Mouse (Mus musculus) neural tube, embryonic 13.5 days (tissue): ENCODE measurements around the gene Fus. TPM values are rescaled to one million over a fixed set of nuclear protein-coding genes. Genes with fewer than 3 reads are reported as not detected.
A peak's percentile ranks its signal among the peaks of the same experiment; 100 is the strongest.
"Not testable (repeated sequence)": the region's sequence is repeated elsewhere in the genome, so short reads cannot be mapped to it uniquely, and the experiment has no call there.

ENCODE experiments used
- ATAC-seq: fragments of 200-750 bp; cut with Nextera tagmentation; 2 replicates; pipeline ENCODE4 v1.8.0; 2017; ENCODE audit warnings: low read depth, mild to moderate bottlenecking, moderate TSS enrichment, moderate library complexity
- H3K27ac ChIP-seq: fragments of 300-500 bp; sonication (generic); replicated peaks from 2 replicates; pipeline ENCODE4 v1.5.1; 2015; ENCODE audit warnings: moderate library complexity, mild to moderate bottlenecking, inconsistent platforms
- H3K27me3 ChIP-seq: fragments of 300-500 bp; sonication (generic); 2 replicates; pipeline ENCODE4 v1.6.1; 2015; ENCODE audit warnings: mild to moderate bottlenecking, inconsistent platforms
- H3K36me3 ChIP-seq: fragments of 300-500 bp; sonication (generic); 2 replicates; pipeline ENCODE4 v1.6.1; 2015; ENCODE audit warnings: mild to moderate bottlenecking, inconsistent platforms
- H3K4me1 ChIP-seq: fragments of 300-500 bp; sonication (generic); replicated peaks from 2 replicates; pipeline ENCODE4 v1.6.1; 2015; ENCODE audit warnings: inconsistent platforms
- H3K4me2 ChIP-seq: fragments of 300-500 bp; sonication (generic); 2 replicates; pipeline ENCODE4 v1.6.1; 2015; ENCODE audit warnings: inconsistent platforms, mild to moderate bottlenecking, moderate library complexity
- H3K4me3 ChIP-seq: fragments of 300-500 bp; sonication (generic); 2 replicates; pipeline ENCODE4 v1.5.1; 2015; ENCODE audit warnings: mild to moderate bottlenecking, inconsistent platforms
- H3K9ac ChIP-seq: fragments of 300-500 bp; sonication (generic); 2 replicates; pipeline ENCODE4 v1.6.1; 2015; ENCODE audit warnings: moderate library complexity, mild to moderate bottlenecking, inconsistent platforms
- H3K9me3 ChIP-seq: fragments of 300-500 bp; sonication (generic); 2 replicates; pipeline ENCODE4 v1.6.1; 2016; ENCODE audit warnings: inconsistent platforms
- WGBS: fragments of 180-500 bp; shearing (Covaris S2); methylation state at CpG from one replicate; pipeline ENCODE4 v1.1.7; 2015; 5-methylcytosine and 5-hydroxymethylcytosine counted together
- polyA plus RNA-seq: library from polyadenylated mRNA; unstranded; fragments of >200 nt; fragmentation: Nextera tagmentation; extraction: Ambion mirVana; gene quantifications from 2 replicates; pipeline ENCODE4 v1.2.1, GENCODE M21; 2015

The Fus gene
- polyA plus RNA-seq, 1 experiment from 2014 or later: 376 TPM

- Histone ChIP-seq H3K27ac (no peak overlapping the region), H3K27me3 (peaks cover 38% of the 10 kb centered on the region), H3K4me2 (no peak overlapping the region), H3K36me3 (peaks cover 18% of the 10 kb centered on the region), H3K9ac (no peak overlapping the region), H3K9me3 (no peaks in the 10 kb centered on the region), H3K4me3 (no peak overlapping the region), H3K4me1 (peaks cover 15% of the 10 kb centered on the region)
- 77% methylated on average over 5 of the region's 5 CpGs for WGBS
- ATAC-seq: no peak
Observed at GRCm38 (mm10) chr7:127930636-127931035, 36.6 kb upstream of the Fus start.

GRCm38 (mm10) chr7:127931351-127932135 is 35.7 kb upstream of the Fus start:
- Histone ChIP-seq H3K4me2 (no peak overlapping the region), H3K4me3 (no peak overlapping the region), H3K27me3 (peaks cover 38% of the 10 kb centered on the region), H3K4me1 (peaks cover 23% of the 10 kb centered on the region), H3K36me3 (peaks cover 9% of the 10 kb centered on the region), H3K9me3 (no peaks in the 10 kb centered on the region), H3K27ac (no peak overlapping the region), H3K9ac (no peak overlapping the region)
- no peak for ATAC-seq
- 49% methylated on average over 13 of the region's 13 CpGs for WGBS

GRCm38 (mm10) chr7:127932273-127933031 is 34.8 kb upstream of the Fus start:
- H3K4me3 ChIP-seq: no peak overlapping the region
- H3K4me2 ChIP-seq: no peak overlapping the region
- H3K9ac ChIP-seq: 0 out of 2 replicates have a peak overlapping the region, but pooled peaks have one; percentile 31
- 24% methylated on average over 13 of the region's 13 CpGs for WGBS
- H3K27me3 ChIP-seq: peaks cover 38% of the 10 kb centered on the region
- H3K36me3 ChIP-seq: no peaks in the 10 kb centered on the region
- H3K27ac ChIP-seq: no peak overlapping the region
- peaks cover 24% of the 10 kb centered on the region for H3K4me1 ChIP-seq
- ATAC-seq: no peak
- H3K9me3 ChIP-seq: no peaks in the 10 kb centered on the region

GRCm38 (mm10) chr7:127934075-127934474 is 33.2 kb upstream of the Fus start:
- H3K4me2 ChIP-seq: no peak overlapping the region
- no peak overlapping the region for H3K27ac ChIP-seq
- WGBS: 81% methylated on average over 5 of the region's 5 CpGs
- ATAC-seq: no peak
- peak overlapping the region; percentile 23; the same call in 1 of the 2 replicates for H3K9ac ChIP-seq
- no peak overlapping the region for H3K4me3 ChIP-seq
- H3K4me1 ChIP-seq: peaks cover 24% of the 10 kb centered on the region
- no peaks in the 10 kb centered on the region for H3K9me3 ChIP-seq
- H3K27me3 ChIP-seq: peaks cover 23% of the 10 kb centered on the region
- no peaks in the 10 kb centered on the region for H3K36me3 ChIP-seq

GRCm38 (mm10) chr7:127935028-127935722 is 32.1 kb upstream of the Fus start:
- 7% methylated on average over 32 of the region's 32 CpGs for WGBS
- Histone ChIP-seq H3K36me3 (no peaks in the 10 kb centered on the region), H3K9me3 (no peaks in the 10 kb centered on the region), H3K4me1 (peaks cover 18% of the 10 kb centered on the region), H3K4me2 (peak overlapping the region; percentile 88), H3K4me3 (peak overlapping the region; percentile 74), H3K9ac (peak overlapping the region; percentile 87), H3K27me3 (peaks cover 12% of the 10 kb centered on the region), H3K27ac (peak overlapping the region; percentile 82)
- ATAC-seq: peak; percentile 96

- Histone ChIP-seq H3K4me3 (peak overlapping the region; percentile 74), H3K4me2 (peak overlapping the region; percentile 88), H3K27ac (peak overlapping the region; percentile 82), H3K9me3 (no peaks in the 10 kb centered on the region), H3K36me3 (no peaks in the 10 kb centered on the region), H3K9ac (peak overlapping the region; percentile 87), H3K27me3 (peaks cover 6% of the 10 kb centered on the region), H3K4me1 (peaks cover 18% of the 10 kb centered on the region)
- 1% methylated on average over 38 of the region's 38 CpGs for WGBS
- ATAC-seq: peak; percentile 73
Observed at GRCm38 (mm10) chr7:127935748-127936159, 31.5 kb upstream of the Fus start.

GRCm38 (mm10) chr7:127936216-127936884 is 30.9 kb upstream of the Fus start:
- peak; percentile 5; the same call in 1 of the 2 replicates for ATAC-seq
- peak overlapping the region; percentile 87 for H3K9ac ChIP-seq
- H3K4me2 ChIP-seq: peak overlapping the region; percentile 88
- H3K9me3 ChIP-seq: no peaks in the 10 kb centered on the region
- H3K27me3 ChIP-seq: 0 out of 2 replicates have a peak, but pooled peaks cover 3% of the 10 kb centered on the region
- H3K27ac ChIP-seq: peak overlapping the region; percentile 82
- 59% methylated on average over 18 of the region's 18 CpGs for WGBS
- H3K4me1 ChIP-seq: peaks cover 18% of the 10 kb centered on the region
- H3K4me3 ChIP-seq: peak overlapping the region; percentile 74
- no peaks in the 10 kb centered on the region for H3K36me3 ChIP-seq

GRCm38 (mm10) chr7:127942097-127942496 is 25.2 kb upstream of the Fus start:
- not testable (repeated sequence) for H3K4me1 ChIP-seq, H3K36me3 ChIP-seq
- WGBS: 42% methylated on average over 2 of the region's 2 CpGs

GRCm38 (mm10) chr7:127944614-127945013 is 22.6 kb upstream of the Fus start:
- 0 out of 2 replicates have a peak overlapping the region, but pooled peaks have one; percentile 9 for H3K4me2 ChIP-seq
- ATAC-seq: no peak
- no peak overlapping the region for H3K9ac ChIP-seq
- H3K9me3 ChIP-seq: no peaks in the 10 kb centered on the region
- H3K36me3 ChIP-seq: no peaks in the 10 kb centered on the region
- H3K4me1 ChIP-seq: no peaks in the 10 kb centered on the region
- WGBS: 14% methylated on average over 23 of the region's 23 CpGs
- H3K4me3 ChIP-seq: no peak overlapping the region
- no peak overlapping the region for H3K27ac ChIP-seq
- peaks cover 35% of the 10 kb centered on the region for H3K27me3 ChIP-seq

More at GRCm38 (mm10) chr7:127942097-127942496, 25.2 kb upstream of the Fus start:
- H3K9ac ChIP-seq, H3K4me3 ChIP-seq, H3K4me2 ChIP-seq, H3K27ac ChIP-seq, ATAC-seq, H3K9me3 ChIP-seq: not testable (repeated sequence)
- peaks cover 35% of the 10 kb centered on the region for H3K27me3 ChIP-seq

GRCm38 (mm10) chr7:127946470-127947023 is 20.7 kb upstream of the Fus start, which contains the start of gene Prss36:
TSS of gene Prss36 (minus strand) at chr7:127946725.
- Histone ChIP-seq H3K4me2 (no peak within 1 kb of the TSS), H3K36me3 (no peaks in the 10 kb centered on the region), H3K27ac (no peak within 1 kb of the TSS), H3K4me3 (no peak within 1 kb of the TSS), H3K9me3 (no peaks in the 10 kb centered on the region), H3K4me1 (no peaks in the 10 kb centered on the region), H3K27me3 (peaks cover 35% of the 10 kb centered on the region), H3K9ac (no peak within 1 kb of the TSS)
- no peak for ATAC-seq
- 82% methylated on average over 6 of the region's 6 CpGs for WGBS

- Histone ChIP-seq H3K4me2 (no peak overlapping the region), H3K9ac (no peak overlapping the region), H3K9me3 (no peaks in the 10 kb centered on the region), H3K27me3 (no peaks in the 10 kb centered on the region), H3K27ac (no peak overlapping the region), H3K4me1 (no peaks in the 10 kb centered on the region), H3K4me3 (no peak overlapping the region), H3K36me3 (no peaks in the 10 kb centered on the region)
- 45% methylated on average over 13 of the region's 13 CpGs for WGBS
- no peak for ATAC-seq
Observed at GRCm38 (mm10) chr7:127952864-127953581, 14.2 kb upstream of the Fus start.
